Mouse (Mus musculus) cerebellum, adult 2 months (tissue): Measurements from ENCODE around the gene Ppm1h.
"Not testable (repeated sequence)": the region's sequence is repeated elsewhere in the genome, so short reads cannot be mapped to it uniquely, and the experiment has no call there.

Experiments used
- CTCF ChIP-seq: fragments of 200-500 bp; IDR thresholded peaks from 2 replicates; pipeline ENCODE4 v1.5.1; 2011; ENCODE audit warnings: low read depth, mild to moderate bottlenecking, control low read depth, low read length, moderate library complexity, borderline replicate concordance; ENCODE audit not compliant: insufficient read depth
- POLR2A ChIP-seq: fragments of 200-500 bp; IDR thresholded peaks from 2 replicates; pipeline ENCODE4 v1.6.1; 2011; ENCODE audit warnings: low read length, control low read depth, borderline replicate concordance; ENCODE audit not compliant: insufficient read depth

GRCm38 (mm10) chr10:122924571-122924970, 246.0 kb downstream of the Ppm1h start:
- not testable (repeated sequence) for TF ChIP-seq CTCF, POLR2A
